Mouse (Mus musculus): ENCODE data around the gene Avpi1.
"Not testable (repeated sequence)": the region's sequence is repeated elsewhere in the genome, so short reads cannot be mapped to it uniquely, and the experiment has no call there.

The Avpi1 gene

DNA sequence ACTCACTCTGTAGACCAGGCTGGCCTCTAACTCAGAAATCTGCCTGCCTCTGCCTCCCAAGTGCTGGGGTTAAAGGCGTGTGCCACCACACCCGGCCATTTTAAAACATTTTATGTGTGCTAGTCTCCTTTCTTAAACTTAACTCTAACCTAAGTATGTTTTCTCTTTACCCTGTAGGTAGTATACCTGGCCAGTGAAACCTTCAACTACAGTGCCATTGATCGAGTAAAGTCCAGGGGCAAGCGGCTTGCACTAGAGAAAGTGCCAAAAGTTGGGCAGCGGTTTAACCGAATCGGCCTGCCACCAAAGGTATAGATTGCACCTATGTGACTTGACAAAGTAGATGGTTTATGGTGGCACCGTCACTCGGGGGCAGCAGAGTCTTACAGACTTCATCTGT, 24.2 kb downstream of the Avpi1 start:
- DNase-seq (ENCODE audit: low read depth, low spot score) = no peak

DNA sequence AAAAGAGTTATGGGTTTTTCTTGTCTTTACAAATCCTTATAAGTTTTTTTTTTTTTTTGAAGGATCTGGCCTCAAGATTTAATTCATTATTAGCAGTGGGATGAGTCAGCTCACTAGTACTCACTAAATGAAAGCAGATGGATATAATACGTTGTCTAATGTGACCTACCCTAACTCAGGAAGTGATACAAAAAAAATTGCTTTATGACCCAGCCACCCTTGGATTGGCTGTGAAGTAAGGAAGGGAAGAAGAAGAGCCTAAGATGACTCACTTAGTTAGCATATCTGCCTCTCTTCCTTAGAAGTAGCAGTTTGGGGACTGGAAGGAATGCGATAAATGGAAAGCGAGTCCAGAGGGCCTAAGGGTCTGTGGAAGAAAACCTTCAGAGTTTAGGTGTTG, 29.5 kb downstream of the Avpi1 start:
- DNase-seq (ENCODE audit: low read depth, low spot score) = no peak

DNA sequence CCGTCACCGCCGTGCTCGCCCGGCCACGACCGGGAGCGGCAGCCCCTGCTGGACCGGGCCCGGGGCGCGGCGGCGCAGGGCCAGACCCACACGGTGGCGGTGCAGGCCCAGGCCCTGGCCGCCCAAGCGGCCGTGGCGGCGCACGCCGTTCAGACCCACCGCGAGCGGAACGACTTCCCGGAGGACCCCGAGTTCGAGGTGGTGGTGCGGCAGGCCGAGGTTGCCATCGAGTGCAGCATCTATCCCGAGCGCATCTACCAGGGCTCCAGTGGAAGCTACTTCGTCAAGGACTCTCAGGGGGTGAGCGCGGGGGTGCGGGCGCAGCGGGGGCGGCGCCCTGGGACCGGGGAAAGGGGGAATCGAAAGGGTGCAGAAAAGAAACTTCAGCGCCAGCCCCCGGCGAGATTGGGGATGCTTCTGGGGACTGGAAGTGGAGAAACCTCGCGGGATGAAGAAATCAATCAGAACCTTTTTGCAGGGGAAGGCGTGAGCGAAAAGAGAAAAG, 38.2 kb downstream of the Avpi1 start:
- no peak for DNase-seq (ENCODE audit: low read depth, low spot score)

DNA sequence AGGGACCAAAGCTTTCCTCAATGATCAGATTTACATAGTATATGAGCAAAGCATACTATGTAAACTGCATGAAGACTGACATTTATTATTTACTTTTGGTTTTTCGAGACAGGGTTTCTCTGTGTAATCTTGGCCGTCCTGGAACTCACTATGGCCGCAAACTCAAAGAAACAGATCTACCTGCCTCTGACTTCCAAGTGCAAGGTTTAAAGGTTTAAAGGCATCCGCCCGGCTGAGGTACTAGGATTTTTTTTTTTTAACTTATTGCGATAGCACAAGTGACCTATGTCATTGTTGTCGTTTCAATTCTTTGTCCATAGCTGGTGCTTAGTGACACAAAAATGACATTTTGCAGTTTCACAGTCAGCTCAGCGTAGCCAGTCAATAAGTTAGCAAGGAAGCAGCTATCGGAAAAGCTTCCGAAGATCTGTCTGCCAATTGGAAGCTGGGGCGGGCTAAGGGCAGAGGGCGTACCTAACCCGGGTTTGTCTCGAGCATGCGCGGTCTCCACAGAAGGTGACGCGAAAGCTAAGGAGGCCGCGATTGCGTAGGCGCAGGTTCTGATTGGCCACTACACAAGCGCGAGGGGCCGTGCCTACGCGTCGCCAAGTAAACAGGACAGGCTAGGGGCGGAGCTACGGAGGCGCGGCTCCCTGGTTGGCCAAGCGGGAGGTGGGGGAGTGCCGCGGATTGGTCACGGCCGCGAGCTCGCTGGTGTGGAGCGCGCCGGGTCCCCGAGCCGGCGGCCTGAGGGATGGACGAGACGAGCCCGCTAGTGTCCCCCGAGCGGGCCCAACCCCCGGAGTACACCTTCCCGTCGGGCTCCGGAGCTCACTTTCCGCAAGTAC, 38.9 kb downstream of the Avpi1 start, which contains the start of gene Pi4k2a:
Pi4k2a (plus strand) TSS at position 723 of the 848 bp plus-strand sequence.
- DNase-seq (ENCODE audit: low read depth, low spot score) = peak; percentile 99

DNA sequence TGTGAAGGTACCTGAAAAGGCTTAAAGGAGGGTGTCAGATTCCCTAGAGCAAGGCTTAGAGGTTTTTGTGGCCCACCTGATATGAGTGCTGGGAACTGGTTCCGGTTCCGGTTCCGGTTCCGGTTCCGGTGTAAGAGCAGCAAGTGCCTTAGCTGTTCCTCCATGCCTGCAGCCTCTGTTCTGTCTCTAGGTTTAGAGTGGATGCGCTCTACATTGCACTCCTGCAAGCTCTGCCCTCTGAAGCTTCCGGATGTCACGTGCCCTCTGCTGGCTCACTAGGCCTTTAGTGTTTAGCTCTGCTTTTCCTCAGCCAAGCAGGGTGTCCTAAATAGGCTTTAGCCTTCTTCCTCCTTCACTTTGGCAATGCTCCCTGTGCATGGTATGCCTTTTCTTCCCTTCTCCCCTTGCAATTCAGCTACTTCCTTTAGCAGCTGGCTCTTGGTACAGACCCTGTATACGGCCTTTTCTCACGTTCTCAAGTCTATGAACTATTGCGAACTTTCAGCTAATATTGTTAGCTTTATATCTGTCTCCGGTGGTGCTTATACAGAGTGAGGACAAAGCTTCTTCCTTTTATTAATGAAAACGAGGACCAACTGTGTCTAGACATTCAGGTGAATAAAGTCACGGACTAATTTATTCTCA, 39.6 kb downstream of the Avpi1 start:
- DNase-seq (ENCODE audit: low read depth, low spot score) = no peak

DNA sequence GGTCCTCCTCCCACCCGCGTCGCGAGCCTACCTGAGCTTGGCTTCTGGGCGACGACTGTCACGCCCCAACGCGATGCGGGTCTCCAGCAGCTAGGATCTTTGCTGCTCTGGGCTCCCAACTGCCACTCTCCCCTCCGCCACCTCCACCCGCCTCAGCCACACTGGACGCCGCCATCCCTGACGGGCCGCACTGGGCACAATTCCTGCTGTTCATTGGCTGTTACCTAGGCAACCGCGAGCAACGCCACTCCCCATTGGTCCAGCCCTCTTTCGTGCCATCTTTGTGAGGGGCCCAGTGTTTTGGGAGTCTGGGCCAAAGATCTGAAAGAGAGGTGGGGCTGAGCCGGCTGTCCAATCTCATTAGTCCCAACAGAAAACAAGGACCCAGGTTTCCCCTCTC, 42.7 kb downstream of the Avpi1 start, which contains the start of gene Morn4:
Morn4 (minus strand) TSS at position 192 of the 400 bp plus-strand sequence.
- peak; percentile 60 for DNase-seq (ENCODE audit: low read depth, low spot score)

DNA sequence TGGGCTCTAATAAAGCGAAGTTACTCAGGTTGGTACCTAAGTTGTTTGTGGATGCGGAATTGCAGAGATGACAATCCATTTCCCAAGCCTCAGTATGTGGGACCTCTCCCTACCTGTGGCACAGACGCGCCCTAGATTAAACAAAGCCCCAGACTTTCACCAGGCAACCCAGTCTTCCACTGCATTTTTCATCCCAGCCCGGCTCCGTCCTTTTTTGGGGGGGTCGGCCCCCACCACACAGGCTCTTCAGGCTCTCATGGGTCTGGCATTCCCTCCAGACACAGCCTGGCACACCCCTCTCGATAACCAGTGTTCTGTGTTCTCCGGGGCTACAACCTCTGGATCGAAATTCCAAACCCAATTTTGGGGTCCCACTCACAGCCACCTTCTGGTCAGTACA, 43.2 kb downstream of the Avpi1 start:
- DNase-seq (ENCODE audit: low read depth, low spot score) = no peak

DNA sequence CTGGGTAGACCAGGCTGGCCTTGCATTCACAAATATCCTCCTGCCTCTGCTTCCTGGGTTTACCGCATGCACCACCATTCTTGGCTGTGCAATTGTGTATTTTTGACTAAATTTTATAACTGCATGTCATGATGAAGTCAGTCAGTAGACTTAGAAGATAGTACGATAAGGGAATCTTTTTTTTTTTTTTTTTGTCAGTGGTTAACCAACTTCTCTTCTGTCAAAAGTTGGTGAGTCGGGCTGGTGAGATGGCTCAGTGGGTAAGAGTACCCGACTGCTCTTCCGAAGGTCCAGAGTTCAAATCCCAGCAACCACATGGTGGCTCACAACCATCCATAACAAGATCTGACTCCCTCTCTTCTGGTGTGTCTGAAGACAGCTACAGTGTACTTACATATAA, 47.2 kb downstream of the Avpi1 start:
- not testable (repeated sequence) for DNase-seq (ENCODE audit: low read depth, low spot score)

DNA sequence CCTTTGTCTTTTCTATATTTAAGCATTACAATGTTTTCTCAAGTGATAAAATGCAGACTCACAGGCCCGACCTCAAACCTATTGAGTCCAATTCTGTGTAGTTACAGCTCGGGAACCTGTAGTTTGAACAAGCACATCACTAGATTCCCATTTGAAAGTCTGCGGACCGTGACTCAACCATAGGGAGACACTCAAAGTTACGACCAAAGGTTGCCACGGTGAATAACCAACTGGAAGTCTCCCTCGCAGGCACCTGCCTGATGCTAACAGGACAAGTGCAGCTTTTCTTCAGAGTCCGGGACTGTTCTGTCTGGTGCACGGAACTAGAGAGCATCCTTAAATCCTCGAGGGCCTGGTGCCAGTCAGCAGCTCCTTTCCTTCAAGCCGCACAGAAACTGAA, 48.4 kb downstream of the Avpi1 start:
- no peak for DNase-seq (ENCODE audit: low read depth, low spot score)

DNA sequence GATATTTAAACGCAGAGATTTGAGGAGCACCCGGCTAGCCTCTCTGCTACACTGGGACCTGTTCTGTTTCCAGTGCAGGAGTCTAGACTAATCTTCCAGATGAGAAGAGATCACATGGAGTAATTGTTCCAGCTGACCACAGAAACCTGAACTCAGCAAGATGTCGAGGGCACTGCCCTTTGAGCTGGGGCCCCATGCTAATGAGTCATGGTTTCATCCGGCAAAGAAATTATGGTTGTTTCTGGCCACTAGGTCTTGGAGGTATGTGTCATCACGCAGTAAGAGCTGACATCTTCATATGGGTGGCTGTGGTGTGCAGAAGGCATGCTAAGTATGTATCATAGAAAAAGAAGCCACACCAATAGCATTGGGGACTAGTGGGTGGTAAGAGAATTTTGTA, 48.9 kb downstream of the Avpi1 start:
- DNase-seq (ENCODE audit: low read depth, low spot score) = no peak

DNA sequence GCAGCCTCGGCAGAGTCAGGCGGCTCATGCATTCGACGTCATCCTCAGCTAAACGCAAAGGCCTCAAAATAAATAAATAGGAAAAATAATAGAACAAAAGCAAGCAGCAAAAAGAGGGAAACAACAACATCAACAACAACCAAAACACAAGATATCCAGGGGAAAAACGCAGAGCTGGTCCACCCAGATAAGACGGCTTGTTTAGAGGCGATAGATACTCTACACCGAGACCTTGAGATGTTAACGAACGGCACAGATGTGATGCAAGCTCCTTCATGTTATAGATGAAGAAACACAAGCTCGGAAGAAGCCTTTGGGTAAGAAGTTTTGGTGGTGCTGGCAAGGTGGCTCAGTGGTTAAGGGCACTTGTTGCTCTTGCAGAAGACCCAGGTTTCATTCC, 49.9 kb downstream of the Avpi1 start:
- DNase-seq (ENCODE audit: low read depth, low spot score) = no peak

DNA sequence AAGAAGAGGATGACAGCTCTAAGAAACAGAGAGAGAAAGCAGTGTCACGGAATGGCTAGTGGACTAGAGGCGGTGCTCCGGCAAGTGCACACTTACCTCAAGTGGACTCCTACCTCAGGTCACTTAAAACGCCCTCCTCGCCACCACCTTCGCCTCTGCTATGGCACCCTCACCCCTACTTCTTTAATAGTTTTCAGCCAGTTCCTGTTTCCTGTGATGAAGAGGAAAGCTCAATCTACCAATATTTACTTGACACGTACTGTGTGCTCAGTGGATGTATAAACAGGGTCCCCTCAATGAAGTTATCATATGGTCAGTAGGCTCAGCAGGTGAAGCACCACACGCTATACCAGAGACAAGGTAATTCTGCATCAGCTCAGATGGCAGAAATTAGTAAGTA, 50.3 kb downstream of the Avpi1 start:
- no peak for DNase-seq (ENCODE audit: low read depth, low spot score)

DNA sequence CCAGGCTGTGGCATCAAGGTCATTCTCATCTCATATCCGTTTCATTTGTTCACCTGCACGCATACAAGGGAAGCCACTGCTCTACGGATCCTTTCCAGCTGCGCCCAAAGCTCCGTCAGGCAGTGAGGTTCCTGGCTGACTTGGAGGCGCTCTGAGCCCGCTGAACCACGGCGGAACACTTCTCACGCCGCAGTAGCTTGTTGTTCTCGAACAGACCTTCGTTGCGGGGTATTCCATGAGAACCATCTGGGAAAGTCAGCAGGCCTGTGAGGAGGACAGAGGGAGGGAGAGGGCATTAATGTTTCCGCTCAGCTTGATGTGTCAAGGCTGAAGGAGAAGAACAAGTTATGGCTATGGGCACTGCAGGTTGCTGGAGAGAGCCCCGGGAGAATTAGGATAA, 52.9 kb downstream of the Avpi1 start:
- DNase-seq (ENCODE audit: low read depth, low spot score) = no peak

DNA sequence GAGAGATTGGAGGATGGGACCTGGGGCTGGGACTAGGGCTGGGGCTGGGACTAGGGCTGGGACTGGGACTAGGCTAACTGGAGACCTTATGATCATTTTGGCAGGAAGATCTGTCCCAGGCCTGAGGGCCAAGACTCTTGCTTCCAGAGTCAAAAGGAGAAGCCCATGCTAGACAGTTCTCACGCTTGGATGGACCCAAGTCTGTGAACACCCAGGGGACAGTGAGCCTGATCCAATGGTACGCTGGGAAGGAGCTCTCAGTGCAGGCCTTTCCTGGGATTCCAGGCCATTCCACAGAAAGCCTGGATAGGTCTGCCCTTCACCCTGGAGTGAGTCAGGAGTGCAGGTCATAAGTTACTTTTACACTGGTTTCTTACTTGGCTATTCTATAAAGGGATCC, 53.8 kb downstream of the Avpi1 start:
- DNase-seq (ENCODE audit: low read depth, low spot score) = no peak

Measured in WW6 (cell line).